Mouse (Mus musculus) stomach, postnatal 0 days (tissue): ENCODE measurements at regions not wholly inside any gene's neighbourhood (a gene's known extent, or its start where the extent isn't known, plus 50 kb on each side); places are given as distances from the start of the nearest gene placed in this dataset.

Source experiments
- ATAC-seq: fragments of 200-750 bp; cut with Nextera tagmentation; 2 replicates; pipeline ENCODE4 v1.8.0; 2017; ENCODE audit not compliant: low FRiP score, low TSS enrichment
- DNase-seq: peaks from one replicate; pipeline ENCODE4 v3.0.0-alpha.2; 2016; ENCODE audit warnings: low spot score
- H3K27ac ChIP-seq: fragments of 300-500 bp; sonication (generic); replicated peaks from 2 replicates; pipeline ENCODE4 v1.5.1; 2014; ENCODE audit warnings: mild to moderate bottlenecking, control low read depth
- H3K27me3 ChIP-seq: fragments of 300-500 bp; sonication (generic); 2 replicates; pipeline ENCODE4 v1.6.1; 2014; ENCODE audit warnings: low read length; ENCODE audit not compliant: control insufficient read depth, insufficient read depth
- H3K36me3 ChIP-seq: fragments of 300-500 bp; sonication (generic); 2 replicates; pipeline ENCODE4 v1.6.1; 2014; ENCODE audit warnings: low read length, mixed read lengths; ENCODE audit not compliant: control insufficient read depth, insufficient read depth
- H3K4me1 ChIP-seq: fragments of 300-500 bp; sonication (generic); replicated peaks from 2 replicates; pipeline ENCODE4 v1.6.1; 2014; ENCODE audit warnings: antibody characterized with exemption; ENCODE audit not compliant: control insufficient read depth, insufficient read depth
- H3K4me2 ChIP-seq: fragments of 300-500 bp; sonication (generic); replicated peaks from 2 replicates; pipeline ENCODE4 v1.6.1; 2014; ENCODE audit warnings: low read depth, mild to moderate bottlenecking, control low read depth, moderate library complexity
- H3K4me3 ChIP-seq: fragments of 300-500 bp; sonication (generic); 2 replicates; pipeline ENCODE4 v1.5.1; 2014; ENCODE audit warnings: low read depth, low read length, control low read depth
- H3K9ac ChIP-seq: fragments of 300-500 bp; sonication (generic); 2 replicates; pipeline ENCODE4 v1.6.1; 2014; ENCODE audit warnings: mild to moderate bottlenecking, low read length, control low read depth, mixed read lengths
- H3K9me3 ChIP-seq: fragments of 300-500 bp; sonication (generic); 2 replicates; pipeline ENCODE4 v1.6.1; 2016; ENCODE audit warnings: low read length; ENCODE audit not compliant: control insufficient read depth
- CTCF ChIP-seq: IDR thresholded peaks from 2 replicates; pipeline ENCODE4 v1.5.1; 2016; ENCODE audit warnings: antibody characterized with exemption, low read depth, mild to moderate bottlenecking, moderate library complexity
- EP300 ChIP-seq: optimal IDR thresholded peaks from 2 replicates; pipeline ENCODE3; 2016; ENCODE audit warnings: antibody characterized with exemption
- WGBS: fragments of 180-500 bp; shearing (Covaris S2); extraction: QIAGEN DNeasy Blood & Tissue Kit; methylation state at CpG from one replicate; pipeline ENCODE4 v1.1.7; 2014; 5-methylcytosine and 5-hydroxymethylcytosine counted together

GRCm38 (mm10) chr10:109383758-109384157 is 373.0 kb upstream of the Syt1 start:
- Histone ChIP-seq H3K9ac (no peak overlapping the region), H3K27me3 (no peaks in the 10 kb centered on the region)

GRCm38 (mm10) chr10:109378846-109379245 is 368.1 kb upstream of the Syt1 start:
- H3K4me1 ChIP-seq = no peaks in the 10 kb centered on the region
- no peak overlapping the region for H3K4me3 ChIP-seq
- H3K36me3 ChIP-seq = no peaks in the 10 kb centered on the region
- DNase-seq (no peak), ATAC-seq (no peak)
- H3K27me3 ChIP-seq = no peaks in the 10 kb centered on the region
- no peak overlapping the region for H3K27ac ChIP-seq
- no peak overlapping the region for H3K4me2 ChIP-seq
- no peak overlapping the region for H3K9ac ChIP-seq
- WGBS = 81% methylated on average over 4 of the region's 4 CpGs
- no peaks in the 10 kb centered on the region for H3K9me3 ChIP-seq
- TF ChIP-seq CTCF (no peak), EP300 (no peak)

More at GRCm38 (mm10) chr10:109383758-109384157, 373.0 kb upstream of the Syt1 start:
- Histone ChIP-seq H3K4me3 (no peak overlapping the region), H3K27ac (no peak overlapping the region), H3K4me1 (no peaks in the 10 kb centered on the region), H3K36me3 (no peaks in the 10 kb centered on the region), H3K9me3 (no peaks in the 10 kb centered on the region), H3K4me2 (no peak overlapping the region)
- ATAC-seq (no peak), DNase-seq (no peak)
- no peak for TF ChIP-seq EP300
- TF ChIP-seq CTCF = no peak
- WGBS = 69% methylated on average over 4 of the region's 4 CpGs

GRCm38 (mm10) chr10:109360161-109360560 is 349.4 kb upstream of the Syt1 start:
- Histone ChIP-seq H3K27ac (no peak overlapping the region), H3K4me2 (no peak overlapping the region), H3K36me3 (no peaks in the 10 kb centered on the region), H3K9me3 (no peaks in the 10 kb centered on the region), H3K27me3 (no peaks in the 10 kb centered on the region), H3K4me1 (no peaks in the 10 kb centered on the region), H3K9ac (no peak overlapping the region), H3K4me3 (no peak overlapping the region)
- TF ChIP-seq EP300 = no peak
- no peak for TF ChIP-seq CTCF
- WGBS = 50% methylated on average over 1 of the region's 1 CpGs
- DNase-seq = no peak
- no peak for ATAC-seq

- no peak overlapping the region for H3K4me3 ChIP-seq
- H3K4me2 ChIP-seq = no peak overlapping the region
- H3K36me3 ChIP-seq = no peaks in the 10 kb centered on the region
- DNase-seq = no peak
- H3K27me3 ChIP-seq = no peaks in the 10 kb centered on the region
- no peak overlapping the region for H3K9ac ChIP-seq
- no peaks in the 10 kb centered on the region for H3K9me3 ChIP-seq
- no peaks in the 10 kb centered on the region for H3K4me1 ChIP-seq
- H3K27ac ChIP-seq = no peak overlapping the region
- TF ChIP-seq CTCF (no peak), EP300 (no peak)
- 52% methylated on average over 6 of the region's 6 CpGs for WGBS
- no peak for ATAC-seq
These were observed 348.0 kb upstream of the Syt1 start for GRCm38 (mm10) chr10:109358812-109359211.

- no peak overlapping the region for H3K9ac ChIP-seq
- H3K36me3 ChIP-seq = no peaks in the 10 kb centered on the region
- TF ChIP-seq EP300 (no peak), CTCF (no peak)
- H3K9me3 ChIP-seq = no peaks in the 10 kb centered on the region
- H3K27ac ChIP-seq = no peak overlapping the region
- H3K4me2 ChIP-seq = no peak overlapping the region
- no peaks in the 10 kb centered on the region for H3K4me1 ChIP-seq
- DNase-seq (no peak), ATAC-seq (no peak)
- H3K4me3 ChIP-seq = no peak overlapping the region
- H3K27me3 ChIP-seq = no peaks in the 10 kb centered on the region
- WGBS = 81% methylated on average over 7 of the region's 7 CpGs
These were observed 322.1 kb upstream of the Syt1 start for GRCm38 (mm10) chr10:109332846-109333386.

- DNase-seq (no peak), ATAC-seq (no peak)
- WGBS = 79% methylated on average over 6 of the region's 6 CpGs
- no peak overlapping the region for H3K4me2 ChIP-seq
- no peaks in the 10 kb centered on the region for H3K36me3 ChIP-seq
- H3K27ac ChIP-seq = no peak overlapping the region
- no peak overlapping the region for H3K9ac ChIP-seq
- no peak for TF ChIP-seq CTCF
- no peak for TF ChIP-seq EP300
- no peak overlapping the region for H3K4me3 ChIP-seq
- H3K4me1 ChIP-seq = no peaks in the 10 kb centered on the region
- H3K9me3 ChIP-seq = no peaks in the 10 kb centered on the region
- H3K27me3 ChIP-seq = no peaks in the 10 kb centered on the region
These were observed 298.5 kb upstream of the Syt1 start for GRCm38 (mm10) chr10:109309286-109309685.
